Mouse (Mus musculus) urinary bladder, adult 18-20 months (tissue): Measurements from ENCODE around the gene Gm498.

Source experiments
- DNase-seq, 2 experiments: peaks; one replicate each; pipeline ENCODE4 v3.0.0; 2022; ENCODE audit warnings: low spot score in 2 of 2, mixed read lengths in 2 of 2

Gm498 gene

DNA sequence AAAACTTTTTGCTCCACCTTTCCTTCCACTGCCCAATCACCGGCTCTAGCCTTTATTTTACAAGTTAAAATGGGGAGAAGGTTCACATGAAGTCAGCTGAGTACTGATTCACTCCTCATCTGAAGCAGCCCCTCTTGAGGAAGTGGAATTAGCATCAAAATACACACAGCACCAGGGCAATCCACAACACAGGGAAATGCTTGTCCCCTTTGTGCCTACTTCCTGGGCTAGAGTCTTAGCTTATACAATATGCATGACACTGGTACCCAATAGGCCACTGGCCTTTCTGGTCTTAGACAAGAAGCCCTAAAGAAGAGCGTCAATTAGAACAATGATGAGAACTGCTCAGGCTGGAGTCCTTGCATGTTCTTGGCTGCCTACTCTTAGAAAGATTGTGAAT is 25.7 kb downstream of the Gm498 start:
- no peak for DNase-seq

DNA sequence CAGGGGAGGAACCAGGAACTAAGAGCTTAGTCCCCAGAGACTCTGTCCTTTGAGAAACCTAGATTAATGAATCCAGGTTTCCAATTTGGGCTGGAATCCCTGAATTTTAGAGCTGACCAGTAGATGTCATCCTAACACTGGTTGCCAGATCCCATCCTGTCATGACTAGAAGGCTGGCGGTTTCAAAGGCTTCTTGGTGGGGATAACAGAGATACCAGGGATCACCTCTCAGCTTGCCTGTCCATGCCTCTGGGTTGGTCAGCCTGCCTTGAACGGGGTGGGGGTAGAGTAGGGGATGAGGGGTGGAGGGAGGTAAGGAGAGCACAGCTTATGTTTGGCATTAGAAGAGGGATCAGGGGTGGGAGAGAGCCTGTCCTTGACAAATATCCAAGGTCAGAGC is 34.0 kb downstream of the Gm498 start:
- no peak for DNase-seq

DNA sequence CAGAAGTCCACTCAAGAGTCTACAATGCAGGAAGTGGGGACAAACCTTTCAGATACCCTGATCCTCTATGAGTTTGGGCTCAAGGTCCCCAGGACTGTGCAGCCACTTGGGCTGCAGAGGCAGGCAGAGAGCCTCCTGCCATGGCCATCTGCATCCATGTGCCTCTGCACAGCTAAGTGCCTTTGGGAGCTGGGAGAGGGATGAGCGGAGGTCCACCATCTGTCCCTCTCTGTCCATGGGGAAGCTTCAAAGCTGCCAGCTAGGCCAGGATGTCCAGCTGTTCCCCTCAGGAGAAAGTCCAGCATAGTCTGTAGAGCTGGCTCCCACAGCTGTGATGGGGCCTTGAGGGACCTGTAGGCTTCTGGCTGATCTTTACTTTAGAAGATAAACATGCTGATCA is 38.5 kb downstream of the Gm498 start:
- DNase-seq: no peak

DNA sequence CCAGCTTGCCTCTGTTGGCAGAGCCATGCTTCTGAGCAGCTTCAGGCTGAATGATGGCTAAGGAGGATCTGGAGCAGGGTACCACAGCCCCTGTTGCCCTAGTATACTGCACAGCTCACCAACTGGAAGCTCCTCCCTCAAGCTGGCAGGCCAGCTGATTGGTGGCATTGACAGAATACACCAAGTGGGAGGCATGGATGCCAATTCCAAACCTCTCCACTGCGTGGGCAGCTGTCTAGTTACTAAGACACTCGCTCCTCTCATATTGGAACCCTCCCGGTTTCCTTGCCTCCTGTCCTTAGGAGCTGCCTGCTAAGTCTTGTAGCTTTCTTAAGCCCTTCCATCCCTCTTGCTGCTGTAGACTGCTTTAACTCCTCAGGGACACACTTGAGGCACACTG is 39.0 kb downstream of the Gm498 start:
- no peak for DNase-seq

DNA sequence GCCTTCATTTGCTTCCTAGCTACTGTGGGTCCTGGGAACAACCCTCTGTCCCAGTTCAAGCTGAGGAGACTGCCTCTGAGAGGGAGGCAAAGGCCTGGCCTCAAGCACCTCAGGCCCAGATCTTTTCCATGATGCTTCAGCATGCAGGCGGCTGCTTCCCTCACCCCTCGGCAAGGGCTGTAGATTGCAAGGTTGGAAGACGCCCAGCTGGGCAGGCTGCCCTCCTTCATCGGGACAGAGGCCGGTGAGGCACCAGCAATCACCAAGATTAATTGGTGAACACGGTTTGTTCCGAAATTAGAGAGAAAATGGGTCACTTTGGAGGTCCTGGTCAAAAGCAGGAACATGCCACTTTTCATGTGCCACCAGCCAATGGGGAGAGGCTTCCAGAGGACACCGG is 47.0 kb downstream of the Gm498 start:
- no peak for DNase-seq

DNA sequence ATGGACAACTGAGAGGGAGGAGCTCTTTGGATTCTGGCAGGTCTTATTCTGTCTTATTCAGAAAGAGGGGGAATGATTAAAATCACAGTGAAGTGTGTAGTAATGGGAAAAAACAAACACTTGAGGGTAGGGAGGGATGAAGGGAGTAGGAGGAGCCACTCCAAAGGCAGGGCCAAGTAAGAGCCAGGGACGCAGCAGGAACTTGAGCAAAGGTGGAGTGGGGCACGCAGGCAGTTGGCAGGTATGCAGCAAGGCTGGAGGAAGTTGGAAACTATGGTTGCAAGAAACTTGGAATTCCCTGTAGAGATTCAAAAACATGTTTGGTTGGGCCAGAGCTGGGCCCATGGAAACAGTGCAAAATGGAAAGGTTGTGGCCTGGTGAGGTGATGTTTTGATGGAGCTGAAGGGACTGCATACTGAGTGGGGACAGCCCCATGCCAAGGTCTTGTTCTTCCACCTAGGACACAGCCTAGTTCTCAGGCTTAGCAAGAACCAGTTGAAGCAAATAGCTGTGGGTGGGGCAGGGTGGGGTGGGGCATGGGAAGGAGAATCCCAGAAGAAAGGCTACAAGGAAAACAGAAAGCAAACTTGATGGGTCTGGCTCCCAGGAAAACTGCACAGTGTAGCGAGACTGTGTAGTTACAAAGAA is 52.5 kb downstream of the Gm498 start:
- DNase-seq: no peak

DNA sequence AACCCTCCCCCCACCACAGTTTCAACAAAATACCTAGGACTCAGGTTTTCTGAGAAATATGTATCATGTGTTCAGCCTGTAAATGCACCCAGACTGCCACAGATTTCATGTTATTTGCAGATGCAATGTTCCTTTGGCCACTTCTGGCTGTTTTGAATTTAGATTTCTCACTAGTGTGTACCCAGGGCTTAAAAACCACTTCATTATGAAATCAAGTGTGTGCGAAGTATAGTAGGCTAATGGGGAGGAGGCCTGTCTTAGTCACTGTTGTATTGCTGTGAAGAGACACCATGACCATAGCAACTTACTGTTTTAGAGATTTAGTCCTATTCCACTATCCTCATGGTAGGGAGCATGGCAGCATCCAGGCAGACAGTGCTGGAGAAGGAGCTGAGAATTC is 63.3 kb downstream of the Gm498 start:
- DNase-seq: no peak

DNA sequence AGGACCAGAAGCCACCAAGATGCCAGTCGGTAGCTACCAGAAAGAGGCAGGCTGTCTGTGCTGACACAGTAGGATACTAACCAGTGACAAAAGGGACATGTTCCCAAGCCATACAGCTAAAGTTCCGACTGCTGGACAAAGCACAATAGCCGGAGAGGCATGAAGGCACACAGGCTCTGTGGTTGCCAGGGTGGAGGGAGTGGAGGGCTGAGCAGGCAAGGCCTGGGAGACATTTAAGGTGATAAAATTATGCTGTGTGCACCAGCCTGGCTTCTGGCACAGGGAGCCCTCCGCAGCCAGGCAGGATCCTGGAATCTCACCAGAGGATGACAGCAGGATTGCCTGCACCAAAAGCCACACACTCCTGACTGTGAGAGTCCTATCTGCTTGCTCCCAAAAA is 72.0 kb downstream of the Gm498 start:
- no peak for DNase-seq

DNA sequence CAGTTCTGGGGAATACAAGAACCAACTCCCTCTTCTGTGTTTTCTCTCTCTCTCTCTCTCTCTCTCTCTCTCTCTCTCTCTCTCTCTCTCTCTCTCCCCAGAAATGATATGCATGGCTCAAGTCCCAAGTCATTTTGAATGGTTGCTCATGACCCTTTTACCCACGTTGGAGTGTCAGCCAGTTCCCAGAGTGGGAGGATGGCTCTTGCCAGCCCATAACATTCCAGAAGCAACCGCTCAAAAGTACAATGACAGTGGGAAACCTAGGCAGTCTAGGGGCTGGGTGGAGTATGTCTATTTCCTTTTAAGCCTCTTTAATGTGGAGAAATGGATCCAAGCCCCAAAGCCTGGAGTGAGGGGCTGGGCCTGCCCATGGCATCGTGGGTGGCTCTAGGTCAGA is 72.8 kb downstream of the Gm498 start:
- DNase-seq: no peak

DNA sequence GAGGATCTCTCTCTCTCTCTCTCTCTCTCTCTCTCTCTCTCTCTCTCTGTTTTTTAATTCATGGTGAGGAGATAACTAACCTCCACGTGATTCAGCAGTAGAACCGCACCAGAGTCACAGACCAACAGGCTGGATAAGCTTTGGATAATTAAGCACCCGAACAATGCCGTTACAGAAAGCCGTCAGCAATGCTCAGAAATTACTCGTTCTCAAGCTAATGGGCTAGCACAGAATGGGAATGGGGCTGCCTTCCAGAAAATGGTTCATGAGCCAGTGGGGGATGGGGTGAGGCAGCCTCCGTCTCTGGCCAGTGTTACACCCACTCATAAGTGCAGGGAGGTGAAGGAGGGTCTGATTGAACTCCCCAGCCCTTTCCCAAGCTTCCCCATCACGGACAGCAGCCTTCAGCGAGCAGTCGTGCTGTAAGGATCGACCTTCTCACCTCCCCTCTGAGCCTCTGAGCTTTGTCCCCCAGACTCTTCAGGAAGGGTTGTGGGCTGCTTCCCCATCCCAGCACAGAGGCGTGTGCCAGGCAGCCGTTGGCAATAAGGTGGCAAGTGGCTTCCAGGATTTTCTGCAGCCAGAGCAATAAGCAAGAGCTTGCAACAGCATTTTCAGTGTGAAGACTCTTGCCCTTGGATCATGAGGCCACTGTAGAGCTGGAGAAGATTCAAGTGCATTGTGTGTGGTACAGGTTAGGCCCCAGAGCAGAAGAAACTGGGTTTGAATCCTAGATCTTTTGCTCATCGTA is 76.5 kb downstream of the Gm498 start:
- no peak for DNase-seq

DNA sequence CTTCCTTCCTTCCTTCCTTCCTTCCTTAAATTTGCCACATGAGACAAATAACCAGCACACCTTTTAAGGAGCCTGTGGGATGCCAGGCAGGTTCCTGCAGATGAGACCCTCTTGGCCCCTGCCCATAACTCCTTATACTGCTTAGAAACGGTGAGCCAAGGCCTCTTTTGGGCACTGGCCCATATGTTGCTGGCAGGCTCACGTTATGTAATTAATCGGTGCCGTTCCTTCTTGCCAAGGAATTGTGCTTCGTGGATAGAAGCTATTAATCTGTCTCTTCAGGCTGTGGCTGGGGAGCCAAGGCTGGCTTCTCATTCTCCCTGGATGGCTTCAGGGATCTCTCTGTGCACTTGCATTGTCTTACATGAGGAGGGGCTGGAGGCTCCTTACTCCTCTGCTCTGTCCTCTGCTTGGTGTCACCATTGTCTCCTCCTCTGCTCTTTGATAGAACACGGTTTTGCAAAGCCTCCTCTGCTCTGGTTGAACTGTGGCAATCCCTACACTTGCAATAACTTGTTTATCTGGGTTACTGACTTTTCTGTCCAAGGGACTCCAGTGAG is 77.9 kb downstream of the Gm498 start:
- DNase-seq: no peak
